Mouse (Mus musculus): ENCODE data around the gene Nkiras2. TPM values are rescaled to one million over a fixed set of nuclear protein-coding genes. Genes with fewer than 3 reads are reported as not detected.
"Not testable (repeated sequence)": the region's sequence is repeated elsewhere in the genome, so short reads cannot be mapped to it uniquely, and the experiment has no call there.

Nkiras2 gene
- total and polyA plus RNA-seq, 3 experiments: 22.7 to 54.9 (median 40.4) TPM

DNA sequence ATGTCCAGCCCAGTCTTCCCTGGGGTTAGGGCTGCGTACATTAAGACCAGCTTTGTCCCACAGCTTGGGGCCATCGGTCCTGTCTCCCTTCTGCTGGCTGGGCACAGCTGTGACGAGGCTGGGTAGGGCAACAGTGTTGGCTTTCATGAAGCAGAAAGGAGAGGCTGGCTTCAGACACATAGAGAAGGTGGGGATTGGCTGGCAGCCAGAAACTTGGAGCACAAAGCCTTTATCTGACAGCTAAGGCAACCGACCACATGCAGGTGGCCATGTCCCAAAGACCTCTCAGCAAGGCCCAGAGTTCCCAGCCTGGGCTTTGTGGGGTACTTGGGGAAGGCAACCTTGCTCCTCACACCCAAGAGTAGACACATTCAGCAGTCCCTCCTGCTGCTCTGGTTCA lies 37.3 kb upstream of the Nkiras2 start:
- Histone ChIP-seq H3K9me3 (replicated peaks) (no peaks in the 10 kb centered on the region), H3K4me1 (ENCODE audit: insufficient read depth, low read depth, low read length) (peaks cover 2% of the 10 kb centered on the region; the same call in 1 of the 2 replicates), H3K27me3 (ENCODE audit: insufficient read depth, low read length) (no peaks in the 10 kb centered on the region), H3K36me3 (replicated peaks) (peaks cover 100% of the 10 kb centered on the region), H3K4me3 (ENCODE audit: low read depth, low read length) (no peak overlapping the region)
- ATAC-seq (ENCODE audit: extremely low read depth, insufficient number of reproducible peaks, low FRiP score, poor library complexity, severe bottlenecking): no peak
- peak; percentile 42 for DNase-seq (ENCODE audit: low spot score)
- no peak for TF ChIP-seq GATA1 (IDR thresholded peaks at IDR 0.05; ENCODE audit: borderline replicate concordance, low read length)
- TF ChIP-seq TAL1 (conservative IDR thresholded peaks at IDR 0.05; ENCODE audit: low read depth, low read length): no peak
- TF ChIP-seq POLR2AphosphoS5 (IDR thresholded peaks at IDR 0.05; ENCODE audit: insufficient replicate concordance, low read depth, low read length): no peak
- TF ChIP-seq GATA2 (IDR thresholded peaks at IDR 0.05; ENCODE audit: borderline replicate concordance, low read depth, low read length): no peak
- no peak for TF ChIP-seq CTCF (IDR thresholded peaks at IDR 0.05; ENCODE audit: low read depth, low read length)

DNA sequence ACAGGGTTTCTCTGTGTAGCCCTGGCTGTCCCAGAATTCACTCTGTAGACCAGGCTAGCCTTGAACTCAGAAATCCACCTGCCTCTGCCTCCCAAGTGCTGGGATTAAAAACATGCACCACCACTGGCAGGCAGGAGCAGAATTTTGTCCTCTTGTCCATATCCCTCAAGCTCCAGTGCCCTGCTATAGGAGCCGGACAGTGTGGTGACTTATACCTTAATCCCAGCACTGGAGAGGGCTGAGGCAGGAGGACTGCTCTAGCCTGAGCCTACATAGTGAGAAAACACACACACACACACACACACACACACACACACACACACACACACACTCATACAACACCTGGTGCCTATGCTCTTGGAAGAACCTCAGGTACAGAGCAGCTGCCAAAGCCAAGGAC lies 36.6 kb upstream of the Nkiras2 start:
- ATAC-seq (ENCODE audit: extremely low read depth, insufficient number of reproducible peaks, low FRiP score, poor library complexity, severe bottlenecking); DNase-seq (ENCODE audit: low spot score); H3K4me3 ChIP-seq (ENCODE audit: low read depth, low read length); H3K4me1 ChIP-seq (ENCODE audit: insufficient read depth, low read depth, low read length); H3K27me3 ChIP-seq (ENCODE audit: insufficient read depth, low read length); H3K9me3 ChIP-seq (replicated peaks): not testable (repeated sequence)
- peaks cover 100% of the 10 kb centered on the region for H3K36me3 ChIP-seq (replicated peaks)

- no peak overlapping the region for H3K4me3 ChIP-seq (ENCODE audit: low read depth, low read length)
- TF ChIP-seq GATA2 (IDR thresholded peaks at IDR 0.05; ENCODE audit: borderline replicate concordance, low read depth, low read length) (no peak), CTCF (IDR thresholded peaks at IDR 0.05; ENCODE audit: low read depth, low read length) (no peak), TAL1 (conservative IDR thresholded peaks at IDR 0.05; ENCODE audit: low read depth, low read length) (no peak), GATA1 (IDR thresholded peaks at IDR 0.05; ENCODE audit: borderline replicate concordance, low read length) (no peak), POLR2AphosphoS5 (IDR thresholded peaks at IDR 0.05; ENCODE audit: insufficient replicate concordance, low read depth, low read length) (no peak)
- ATAC-seq (ENCODE audit: extremely low read depth, insufficient number of reproducible peaks, low FRiP score, poor library complexity, severe bottlenecking): no peak
These were observed 36.2 kb upstream of the Nkiras2 start for GRCm38 (mm10) chr11:100582836-100583235.

GRCm38 (mm10) chr11:100584561-100584961 lies 34.5 kb upstream of the Nkiras2 start:
- H3K36me3 ChIP-seq (replicated peaks): peaks cover 100% of the 10 kb centered on the region
- no peak for TF ChIP-seq GATA1 (IDR thresholded peaks at IDR 0.05; ENCODE audit: borderline replicate concordance, low read length)
- no peak for TF ChIP-seq CTCF (IDR thresholded peaks at IDR 0.05; ENCODE audit: low read depth, low read length)
- TF ChIP-seq TAL1 (conservative IDR thresholded peaks at IDR 0.05; ENCODE audit: low read depth, low read length): no peak
- no peak for TF ChIP-seq POLR2AphosphoS5 (IDR thresholded peaks at IDR 0.05; ENCODE audit: insufficient replicate concordance, low read depth, low read length)
- no peak for TF ChIP-seq GATA2 (IDR thresholded peaks at IDR 0.05; ENCODE audit: borderline replicate concordance, low read depth, low read length)
- H3K9me3 ChIP-seq (replicated peaks): no peaks in the 10 kb centered on the region
- H3K4me3 ChIP-seq (ENCODE audit: low read depth, low read length): no peak overlapping the region
- ATAC-seq (ENCODE audit: extremely low read depth, insufficient number of reproducible peaks, low FRiP score, poor library complexity, severe bottlenecking) (no peak), DNase-seq (ENCODE audit: low spot score) (no peak)
- H3K27me3 ChIP-seq (ENCODE audit: insufficient read depth, low read length): no peaks in the 10 kb centered on the region
- no peaks in the 10 kb centered on the region; the same call in 1 of the 2 replicates for H3K4me1 ChIP-seq (ENCODE audit: insufficient read depth, low read depth, low read length)

More at GRCm38 (mm10) chr11:100582836-100583235, 36.2 kb upstream of the Nkiras2 start:
- Histone ChIP-seq H3K36me3 (replicated peaks) (peaks cover 100% of the 10 kb centered on the region), H3K4me1 (ENCODE audit: insufficient read depth, low read depth, low read length) (peaks cover 2% of the 10 kb centered on the region; the same call in 1 of the 2 replicates), H3K27me3 (ENCODE audit: insufficient read depth, low read length) (no peaks in the 10 kb centered on the region), H3K9me3 (replicated peaks) (no peaks in the 10 kb centered on the region)
- no peak for DNase-seq (ENCODE audit: low spot score)

DNA sequence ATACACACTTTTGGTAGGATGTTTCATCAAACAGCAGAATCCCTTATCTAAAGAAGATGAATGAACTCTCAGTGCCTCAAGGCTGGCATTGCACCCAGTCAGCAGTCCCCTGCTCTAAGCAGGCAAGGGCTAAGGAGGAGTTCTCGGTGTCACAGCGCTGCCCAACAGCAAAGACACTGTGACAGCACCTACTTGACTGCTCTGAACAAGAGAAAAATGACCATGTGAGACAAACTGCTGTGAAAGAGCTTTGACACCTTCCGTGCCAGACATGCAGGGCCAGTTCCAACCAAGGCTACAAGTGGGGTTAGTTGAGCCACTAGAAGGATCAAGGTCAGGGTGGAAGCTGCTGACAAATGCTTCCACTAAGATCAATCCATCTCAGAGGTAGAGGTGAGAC lies 33.9 kb upstream of the Nkiras2 start:
- DNase-seq (ENCODE audit: low spot score): no peak
- no peak overlapping the region for H3K4me3 ChIP-seq (ENCODE audit: low read depth, low read length)
- no peak for ATAC-seq (ENCODE audit: extremely low read depth, insufficient number of reproducible peaks, low FRiP score, poor library complexity, severe bottlenecking)
- TF ChIP-seq TAL1 (conservative IDR thresholded peaks at IDR 0.05; ENCODE audit: low read depth, low read length) (no peak), GATA2 (IDR thresholded peaks at IDR 0.05; ENCODE audit: borderline replicate concordance, low read depth, low read length) (no peak), GATA1 (IDR thresholded peaks at IDR 0.05; ENCODE audit: borderline replicate concordance, low read length) (no peak), POLR2AphosphoS5 (IDR thresholded peaks at IDR 0.05; ENCODE audit: insufficient replicate concordance, low read depth, low read length) (no peak), CTCF (IDR thresholded peaks at IDR 0.05; ENCODE audit: low read depth, low read length) (no peak)
- no peaks in the 10 kb centered on the region for H3K27me3 ChIP-seq (ENCODE audit: insufficient read depth, low read length)
- no peaks in the 10 kb centered on the region for H3K9me3 ChIP-seq (replicated peaks)
- peaks cover 100% of the 10 kb centered on the region for H3K36me3 ChIP-seq (replicated peaks)
- H3K4me1 ChIP-seq (ENCODE audit: insufficient read depth, low read depth, low read length): no peaks in the 10 kb centered on the region; the same call in 1 of the 2 replicates

GRCm38 (mm10) chr11:100588462-100588861 lies 30.6 kb upstream of the Nkiras2 start:
- Histone ChIP-seq H3K9me3 (replicated peaks) (no peaks in the 10 kb centered on the region), H3K4me3 (ENCODE audit: low read depth, low read length) (no peak overlapping the region), H3K27me3 (ENCODE audit: insufficient read depth, low read length) (no peaks in the 10 kb centered on the region), H3K4me1 (ENCODE audit: insufficient read depth, low read depth, low read length) (no peaks in the 10 kb centered on the region), H3K36me3 (replicated peaks) (peaks cover 100% of the 10 kb centered on the region)
- ATAC-seq (ENCODE audit: extremely low read depth, insufficient number of reproducible peaks, low FRiP score, poor library complexity, severe bottlenecking) (no peak), DNase-seq (ENCODE audit: low spot score) (no peak)
- TF ChIP-seq TAL1 (conservative IDR thresholded peaks at IDR 0.05; ENCODE audit: low read depth, low read length) (no peak), POLR2AphosphoS5 (IDR thresholded peaks at IDR 0.05; ENCODE audit: insufficient replicate concordance, low read depth, low read length) (no peak), CTCF (IDR thresholded peaks at IDR 0.05; ENCODE audit: low read depth, low read length) (no peak), GATA2 (IDR thresholded peaks at IDR 0.05; ENCODE audit: borderline replicate concordance, low read depth, low read length) (no peak), GATA1 (IDR thresholded peaks at IDR 0.05; ENCODE audit: borderline replicate concordance, low read length) (no peak)

All from G1E (cell line).